Mouse (Mus musculus) thymus, postnatal 10 days (tissue): ENCODE measurements around the gene Ccdc3.

Experiments
- DNase-seq, 2 experiments: peaks; one replicate each; pipeline ENCODE4 v3.0.0; 2021; ENCODE audit warnings: low spot score in 2 of 2

Gene Ccdc3

GRCm38 (mm10) chr2:5161002-5161745 lies 23.6 kb downstream of the Ccdc3 start:
- DNase-seq: no peak

GRCm38 (mm10) chr2:5161908-5162674 lies 24.5 kb downstream of the Ccdc3 start:
- DNase-seq: no peak

DNA sequence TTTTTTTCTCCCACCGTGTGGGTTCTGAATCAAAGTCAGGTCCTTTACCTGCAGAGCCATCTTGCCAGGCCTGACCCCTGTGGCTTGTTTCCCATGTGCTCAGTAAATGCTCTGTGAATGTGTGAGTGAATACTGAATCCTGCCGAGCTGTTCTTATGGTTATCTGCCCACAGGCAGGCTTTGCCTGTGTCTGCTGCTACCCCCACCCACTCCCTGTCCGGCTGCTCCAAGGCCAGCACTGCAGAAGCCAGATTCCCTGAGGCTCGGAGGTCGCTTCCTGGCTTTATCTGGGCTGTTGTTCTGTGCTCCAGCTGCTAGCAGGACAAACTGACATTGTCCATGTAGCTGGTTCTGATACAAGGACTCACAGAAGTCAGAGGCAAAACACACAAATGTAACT lies 25.2 kb downstream of the Ccdc3 start:
- no peak for DNase-seq

DNA sequence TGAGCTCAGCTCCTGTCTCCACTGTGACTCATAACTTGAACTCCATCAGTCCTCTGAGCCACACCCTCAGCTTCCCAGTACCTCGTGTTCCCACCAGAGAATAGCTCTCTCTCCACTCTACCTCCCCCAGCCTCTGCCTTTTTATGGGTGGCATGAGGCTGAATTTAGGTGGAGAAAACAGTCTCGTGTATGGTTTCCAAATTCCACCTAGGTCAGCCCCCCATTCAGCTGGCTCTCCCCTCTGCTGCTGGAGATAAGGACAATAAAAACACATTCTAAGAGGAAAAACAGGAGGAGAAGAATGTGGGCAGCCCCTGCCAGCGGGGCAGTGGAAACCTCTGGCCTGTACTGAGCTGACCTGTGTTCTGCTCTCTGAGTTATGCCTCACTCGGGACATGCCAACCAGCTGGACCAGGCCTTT lies 28.4 kb downstream of the Ccdc3 start:
- no peak for DNase-seq

DNA sequence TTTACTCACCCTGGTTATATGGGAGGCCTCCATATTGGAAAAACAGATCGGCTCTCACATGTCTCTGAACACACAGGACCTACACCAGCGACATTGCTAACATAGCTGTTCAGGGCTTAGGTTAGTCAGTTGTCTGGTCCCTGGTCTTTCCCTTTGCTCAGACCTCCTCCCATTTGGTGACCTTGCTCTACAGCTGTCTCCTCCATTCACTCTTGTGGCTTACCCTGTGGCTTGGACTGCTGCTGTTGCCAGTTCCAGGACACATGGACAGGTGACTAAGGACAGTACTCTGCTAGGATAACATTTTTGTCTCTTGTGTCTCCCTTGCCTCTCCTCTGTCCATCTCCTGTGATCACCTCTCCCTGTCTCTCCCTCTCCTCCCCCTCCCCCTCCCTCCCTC lies 29.2 kb downstream of the Ccdc3 start:
- DNase-seq: no peak

DNA sequence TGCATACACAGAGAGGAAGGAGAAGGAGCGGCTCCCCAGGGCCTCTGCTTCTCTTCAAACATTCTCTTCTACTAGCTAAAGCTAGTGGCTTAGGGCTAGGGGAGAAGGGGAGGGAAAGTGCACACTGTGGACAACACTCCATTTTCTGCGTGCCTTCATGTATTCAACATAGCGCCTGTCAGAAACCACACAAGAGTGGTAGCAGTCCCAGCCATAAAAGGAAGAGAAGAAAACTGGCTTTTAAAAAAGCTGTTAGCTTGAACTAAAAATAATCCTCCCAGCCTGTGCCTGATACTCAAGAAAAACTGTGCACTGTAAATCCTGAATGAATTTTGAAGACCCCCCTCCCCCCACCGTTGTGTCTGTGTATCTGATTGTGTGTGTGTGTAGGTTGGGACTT lies 33.2 kb downstream of the Ccdc3 start:
- no peak for DNase-seq

GRCm38 (mm10) chr2:5171301-5172000 lies 33.9 kb downstream of the Ccdc3 start:
- no peak for DNase-seq

DNA sequence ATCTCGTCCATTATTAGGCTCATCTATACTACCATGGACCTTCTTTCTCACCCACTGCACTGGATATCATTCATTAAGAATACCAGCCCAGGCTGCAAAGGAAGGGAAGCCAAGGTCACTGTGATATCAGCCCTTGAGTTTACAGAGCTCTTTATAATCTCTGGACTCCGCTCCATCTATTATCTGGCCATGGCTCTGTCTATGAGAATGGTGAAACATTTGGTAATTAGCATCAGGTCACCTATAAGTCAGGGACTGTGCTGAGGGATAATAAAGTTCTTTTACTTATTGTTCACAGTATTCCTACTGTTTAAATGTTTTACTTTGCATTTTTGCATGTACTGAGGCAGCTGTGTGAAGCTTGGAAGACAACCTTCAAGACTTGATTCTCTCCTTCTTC lies 35.2 kb downstream of the Ccdc3 start:
- DNase-seq: no peak

GRCm38 (mm10) chr2:5174716-5175115 lies 37.1 kb downstream of the Ccdc3 start:
- no peak for DNase-seq

- no peak for DNase-seq
Observed at GRCm38 (mm10) chr2:5181462-5182443, 44.2 kb downstream of the Ccdc3 start.

GRCm38 (mm10) chr2:5184166-5184565 lies 46.6 kb downstream of the Ccdc3 start:
- DNase-seq: no peak

DNA sequence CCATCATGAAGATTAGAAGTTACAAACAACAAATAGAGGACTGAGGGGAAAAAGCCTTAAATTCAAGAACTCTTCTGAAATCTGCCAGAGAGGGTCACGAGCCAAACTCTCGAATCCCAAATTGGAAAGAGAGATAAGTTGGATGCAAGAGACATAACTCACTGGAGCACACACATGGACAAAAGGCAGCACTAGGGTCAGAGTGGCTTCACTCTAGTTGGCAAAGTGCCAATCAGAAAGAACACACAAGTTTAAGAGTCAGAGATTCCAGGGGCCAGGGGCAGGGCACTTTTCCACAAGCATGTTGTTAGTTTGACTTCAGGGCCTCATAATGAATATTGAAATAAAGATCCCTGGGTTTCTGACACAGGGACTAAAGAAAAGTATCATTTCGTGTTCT lies 48.1 kb downstream of the Ccdc3 start:
- no peak for DNase-seq

GRCm38 (mm10) chr2:5192156-5192555 lies 54.6 kb downstream of the Ccdc3 start:
- DNase-seq: no peak

DNA sequence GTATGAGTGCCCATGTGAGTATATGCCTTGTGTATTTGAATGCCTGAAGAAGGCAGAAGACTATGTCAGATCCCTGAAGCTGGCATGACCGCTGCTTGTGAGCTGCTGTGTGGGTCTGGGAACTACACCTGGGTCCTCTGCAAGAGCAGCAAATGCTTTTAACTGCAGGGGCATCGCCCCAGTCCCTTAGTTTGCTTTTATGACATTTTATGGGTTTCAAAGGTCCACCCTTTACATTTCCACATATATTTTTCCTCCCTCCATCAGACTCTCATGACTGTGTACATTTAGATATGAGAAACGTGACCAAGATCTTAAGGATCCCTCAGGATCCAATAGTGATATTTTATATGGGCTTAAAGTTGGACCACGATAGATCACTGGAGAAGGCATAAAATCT lies 55.5 kb downstream of the Ccdc3 start:
- DNase-seq: no peak

DNA sequence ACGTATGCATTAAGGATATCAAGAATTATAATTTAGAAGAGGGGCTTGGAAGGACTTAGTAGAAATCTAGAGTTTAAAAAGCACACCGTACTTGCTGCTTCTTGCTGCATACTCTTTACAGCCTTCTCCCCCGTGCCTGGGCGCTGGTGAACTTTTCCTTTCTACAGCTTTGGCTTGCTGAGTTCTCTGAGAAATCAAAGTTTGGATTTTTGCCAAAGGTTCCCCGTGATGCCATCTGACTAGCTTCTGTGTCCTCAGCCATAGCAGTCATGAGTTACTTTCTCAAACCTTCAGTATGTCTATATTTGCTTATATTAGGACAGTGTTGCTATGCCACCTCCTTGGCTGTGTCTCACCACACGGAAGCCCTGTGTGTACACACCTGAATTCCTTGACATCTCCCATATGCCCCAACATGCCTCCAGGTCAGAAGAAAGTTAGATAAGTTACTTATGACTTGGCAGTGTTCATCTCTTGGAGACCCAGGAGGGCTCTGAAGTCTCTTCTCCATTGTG lies 57.2 kb downstream of the Ccdc3 start:
- no peak for DNase-seq

- no peak for DNase-seq
Observed at GRCm38 (mm10) chr2:5197486-5197885, 59.9 kb downstream of the Ccdc3 start.

GRCm38 (mm10) chr2:5199289-5199688 lies 61.7 kb downstream of the Ccdc3 start:
- DNase-seq: no peak

GRCm38 (mm10) chr2:5200817-5201364 lies 63.3 kb downstream of the Ccdc3 start:
- DNase-seq: no peak

- DNase-seq: no peak
Observed at GRCm38 (mm10) chr2:5203146-5203545, 65.6 kb downstream of the Ccdc3 start.

GRCm38 (mm10) chr2:5204941-5205340 lies 67.4 kb downstream of the Ccdc3 start:
- DNase-seq: no peak

GRCm38 (mm10) chr2:5206651-5207050 lies 69.1 kb downstream of the Ccdc3 start:
- no peak for DNase-seq
